Mouse (Mus musculus): Measurements from ENCODE around the gene Dgcr6. TPM values are rescaled to one million over a fixed set of nuclear protein-coding genes. Genes with fewer than 3 reads are reported as not detected.
"Not testable (repeated sequence)": the region's sequence is repeated elsewhere in the genome, so short reads cannot be mapped to it uniquely, and the experiment has no call there.

Dgcr6 gene
- 10 to 100 TPM; 71.2 to 76.7 TPM for total RNA-seq (2021)
- long read RNA-seq, transcript Dgcr6-206 (5 exons, 1,086 nt): major isoform, 43 of 74 reads
- long read RNA-seq, transcript Dgcr6-201 (5 exons, 1,050 nt): minor isoform, 15 of 74 reads
- long read RNA-seq, partial matches to known transcripts: 10 of 74 reads
- long read RNA-seq, other reads (novel, unspliced or antisense): 6 of 74 reads

DNA sequence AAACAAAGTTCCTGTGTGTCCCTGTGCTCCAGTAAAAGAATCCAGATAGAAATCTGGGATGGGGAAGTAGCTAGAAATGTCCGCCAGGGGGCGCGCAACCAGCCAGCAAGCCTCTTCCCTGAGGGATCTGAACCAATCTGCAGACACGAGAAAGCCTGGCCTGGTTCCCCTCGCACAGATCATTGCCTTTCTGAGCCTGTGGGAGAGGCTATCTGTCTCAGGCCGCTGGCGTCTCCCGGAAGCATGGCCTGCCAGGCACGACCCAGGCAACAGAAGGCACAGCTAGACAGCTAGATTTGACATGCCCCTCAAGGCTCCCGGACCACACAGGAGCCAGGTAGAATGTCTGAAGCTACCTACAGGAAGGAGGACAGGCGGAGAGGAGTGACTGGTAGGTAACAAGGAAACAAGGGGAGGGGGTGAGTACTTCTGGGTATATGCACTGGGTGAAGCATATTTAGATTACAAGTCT lies at the start of gene Dgcr6:
Gene Dgcr6 (plus strand): TSS at position 130 of the 472 bp plus-strand sequence.
- peak; percentile 70 to 90 for DNase-seq (ENCODE audit: low spot score in 2 of 2)

DNA sequence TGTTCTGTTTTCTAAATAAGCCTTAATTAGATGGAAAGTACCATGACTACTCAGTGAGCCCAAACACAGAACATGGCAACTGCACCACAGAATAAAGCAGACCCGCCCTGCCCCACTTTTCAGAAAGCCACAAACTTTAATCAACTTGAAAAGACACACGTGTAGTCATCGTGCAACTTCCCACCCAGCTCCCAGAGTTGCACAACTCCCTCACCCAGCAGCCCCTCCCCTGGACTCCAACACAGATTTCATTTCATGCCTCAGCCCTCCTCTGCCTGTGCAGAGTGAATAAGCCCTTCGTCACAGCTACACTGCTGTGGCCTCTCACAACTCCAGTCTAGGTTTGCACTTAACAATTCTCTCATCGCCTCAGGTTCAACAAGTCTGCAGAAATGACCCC lies 48.1 kb upstream of the Dgcr6 start:
- DNase-seq (ENCODE audit: low spot score in 2 of 2): no peak

DNA sequence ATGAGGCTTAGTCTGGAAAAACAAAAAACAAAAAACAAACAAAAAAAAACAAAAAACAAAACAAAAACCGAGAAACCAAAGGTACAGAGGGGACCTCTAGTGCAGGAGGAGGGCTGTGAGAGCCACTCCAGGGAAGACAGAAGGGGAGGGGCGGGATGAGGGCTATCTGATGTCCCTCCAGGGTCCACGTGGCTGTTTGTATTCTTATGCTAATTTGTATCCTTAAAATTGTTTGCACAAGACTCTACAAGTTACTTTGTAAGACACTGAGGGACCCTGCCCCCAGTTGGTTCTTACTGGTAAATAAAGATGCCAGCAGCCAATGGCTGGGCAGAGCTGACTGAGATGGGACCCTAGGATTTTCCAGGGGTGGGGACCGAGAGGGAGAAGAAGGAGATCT lies 45.6 kb upstream of the Dgcr6 start:
- DNase-seq (ENCODE audit: low spot score in 2 of 2): no peak

DNA sequence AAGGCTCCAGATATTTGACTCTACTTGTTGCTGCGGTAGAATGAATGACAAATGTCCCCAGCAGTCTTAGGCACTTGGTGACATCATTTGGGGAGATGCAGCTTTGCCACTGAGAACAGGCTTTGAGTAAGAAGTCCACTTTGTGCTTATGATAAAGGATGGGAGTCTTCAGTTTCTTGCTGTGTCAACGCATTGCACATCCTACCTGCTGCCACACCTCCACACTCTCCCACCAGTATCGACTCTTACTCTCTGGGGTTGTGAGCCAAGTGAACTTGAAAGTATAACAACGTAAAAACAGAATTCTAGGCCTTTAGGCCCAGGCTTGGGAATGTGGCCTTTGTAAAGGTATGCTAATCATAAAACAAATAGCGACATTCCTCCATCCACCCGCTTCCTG lies 41.6 kb upstream of the Dgcr6 start:
- DNase-seq (ENCODE audit: low spot score in 2 of 2): no peak

DNA sequence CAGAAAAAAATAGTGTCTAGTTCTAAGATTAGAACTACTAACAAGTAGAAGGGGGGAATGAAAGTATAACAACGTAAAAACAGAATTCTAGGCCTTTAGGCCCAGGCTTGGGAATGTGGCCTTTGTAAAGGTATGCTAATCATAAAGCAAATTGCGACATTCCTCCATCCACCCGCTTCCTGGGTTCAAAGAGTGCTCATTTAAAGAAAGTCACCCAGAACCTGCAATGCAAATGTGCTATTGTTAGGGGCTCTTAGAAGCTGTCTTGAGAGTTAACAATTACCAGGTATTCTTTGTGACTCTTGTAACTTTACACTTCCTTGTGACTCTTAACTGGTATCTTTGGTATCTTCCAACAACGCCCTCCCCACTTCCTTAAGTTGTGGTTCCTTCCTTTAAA lies 36.2 kb upstream of the Dgcr6 start:
- DNase-seq (ENCODE audit: low spot score in 2 of 2): not testable (repeated sequence)

DNA sequence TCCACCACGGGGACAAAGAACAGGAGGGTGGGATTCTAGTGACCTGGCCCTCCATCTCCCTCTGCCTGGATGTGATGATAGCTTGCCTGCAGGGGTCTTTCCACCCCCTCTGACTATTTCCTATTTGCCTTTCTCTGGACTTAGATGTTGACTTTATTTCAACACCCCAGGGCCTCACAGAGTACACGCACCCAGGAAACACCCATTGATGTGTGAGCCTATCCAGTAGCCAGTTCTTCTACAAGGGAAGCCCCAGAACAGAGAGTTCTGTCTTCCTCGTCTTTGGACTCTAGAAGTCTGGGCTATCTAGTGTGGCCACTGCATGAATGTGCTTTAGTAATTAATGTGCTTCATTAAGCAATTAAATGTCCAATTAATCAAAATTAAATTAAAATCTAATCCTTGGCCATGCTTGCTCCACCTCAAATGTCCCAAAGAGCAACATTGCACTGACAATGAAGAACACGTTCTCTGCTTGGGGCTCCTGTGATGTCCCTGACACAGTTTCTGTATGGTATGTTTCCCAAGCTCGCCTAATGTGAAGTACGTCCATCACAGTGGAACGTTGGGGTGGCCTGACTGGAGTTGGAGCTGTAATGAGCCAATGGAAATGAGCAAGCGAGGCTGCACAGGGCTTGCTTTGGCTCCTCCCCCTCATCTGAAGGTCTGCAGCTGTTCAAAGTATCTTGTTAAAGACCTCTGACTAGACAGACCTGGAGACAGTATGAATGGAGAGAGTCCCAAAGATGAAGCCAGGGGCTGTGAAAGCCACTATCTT lies 29.7 kb upstream of the Dgcr6 start:
- no peak for DNase-seq (ENCODE audit: low spot score in 2 of 2)

DNA sequence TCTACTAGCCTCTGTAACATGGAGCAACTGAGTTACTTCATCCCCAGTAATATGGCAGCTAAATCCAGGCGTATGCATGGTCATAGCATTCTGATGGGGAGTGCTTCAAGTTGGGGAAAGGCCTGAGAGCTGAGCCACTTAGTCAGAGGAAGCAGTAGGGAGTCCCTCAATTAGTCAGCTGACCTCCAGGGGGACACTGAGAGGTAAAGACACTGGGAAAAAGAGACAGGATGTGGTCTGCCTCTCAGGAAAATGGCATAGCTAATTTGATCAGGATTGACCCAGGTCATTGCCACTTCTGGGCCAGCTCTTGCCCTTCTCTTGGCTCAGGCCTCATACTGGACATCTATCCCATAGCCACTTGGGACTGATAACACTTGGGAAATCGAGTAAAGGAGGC lies 25.3 kb upstream of the Dgcr6 start:
- DNase-seq (ENCODE audit: low spot score in 2 of 2): no peak

DNA sequence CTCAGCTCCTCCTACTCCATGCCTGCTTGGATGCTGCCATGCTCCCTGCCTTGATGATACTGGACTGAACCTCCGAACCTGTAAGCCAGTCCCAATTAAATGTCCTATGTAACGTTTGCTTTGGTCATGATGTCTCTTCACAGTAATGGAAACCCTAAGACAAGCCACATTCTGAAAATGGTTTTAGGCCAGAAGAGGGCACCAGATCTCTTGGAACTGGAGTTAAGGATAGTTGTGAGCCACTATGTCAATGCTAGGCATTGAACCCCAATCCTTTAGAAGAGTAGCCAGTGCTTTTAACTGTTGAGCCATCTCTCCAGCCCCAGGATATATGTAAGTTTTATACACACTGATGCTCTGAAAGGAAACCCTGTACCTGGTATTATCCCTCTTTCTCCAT lies 20.9 kb upstream of the Dgcr6 start:
- DNase-seq (ENCODE audit: low spot score in 2 of 2): peak in 1 of 2 experiments; percentile 54

DNA sequence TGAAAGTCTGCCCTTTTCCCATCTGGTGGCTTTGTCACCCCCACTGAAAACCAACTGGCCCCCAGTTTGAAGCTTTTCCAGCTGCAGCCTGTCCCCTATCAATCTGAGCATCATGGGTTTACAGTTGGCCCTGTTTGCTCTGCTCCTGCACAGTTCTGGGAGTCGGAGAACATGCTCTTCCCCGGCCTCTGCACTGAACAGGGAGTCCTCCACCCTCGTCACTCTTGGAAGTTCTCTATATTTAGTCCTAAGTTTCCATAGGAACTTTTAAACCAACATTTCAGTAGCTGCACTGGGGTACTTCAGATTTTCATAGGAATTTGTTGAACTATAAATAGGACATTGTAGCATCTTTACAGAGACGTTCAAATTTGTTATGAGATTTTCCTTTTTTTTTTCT lies 19.4 kb upstream of the Dgcr6 start:
- peak in 1 of 2 experiments; percentile 38 for DNase-seq (ENCODE audit: low spot score in 2 of 2)

DNA sequence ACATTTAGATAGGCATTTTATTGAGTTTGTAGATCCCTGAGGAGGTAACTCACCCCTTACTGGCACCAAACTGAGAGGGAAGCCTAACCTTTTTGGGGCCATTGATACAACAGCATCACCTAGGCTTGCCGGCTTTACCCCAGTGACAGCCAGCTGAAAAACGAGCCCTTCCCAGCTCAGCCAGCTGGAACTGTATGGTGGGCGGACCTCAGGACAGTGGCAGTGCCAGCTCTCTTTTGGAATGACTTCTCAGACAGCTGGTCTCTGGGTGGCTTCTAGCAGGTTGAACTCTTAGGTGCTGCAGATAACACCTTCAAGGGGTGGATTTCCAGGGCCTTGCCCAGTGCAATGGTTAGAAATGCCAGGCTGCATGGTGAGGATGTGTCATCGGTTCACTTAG lies 18.4 kb upstream of the Dgcr6 start:
- no peak for DNase-seq (ENCODE audit: low spot score in 2 of 2)

DNA sequence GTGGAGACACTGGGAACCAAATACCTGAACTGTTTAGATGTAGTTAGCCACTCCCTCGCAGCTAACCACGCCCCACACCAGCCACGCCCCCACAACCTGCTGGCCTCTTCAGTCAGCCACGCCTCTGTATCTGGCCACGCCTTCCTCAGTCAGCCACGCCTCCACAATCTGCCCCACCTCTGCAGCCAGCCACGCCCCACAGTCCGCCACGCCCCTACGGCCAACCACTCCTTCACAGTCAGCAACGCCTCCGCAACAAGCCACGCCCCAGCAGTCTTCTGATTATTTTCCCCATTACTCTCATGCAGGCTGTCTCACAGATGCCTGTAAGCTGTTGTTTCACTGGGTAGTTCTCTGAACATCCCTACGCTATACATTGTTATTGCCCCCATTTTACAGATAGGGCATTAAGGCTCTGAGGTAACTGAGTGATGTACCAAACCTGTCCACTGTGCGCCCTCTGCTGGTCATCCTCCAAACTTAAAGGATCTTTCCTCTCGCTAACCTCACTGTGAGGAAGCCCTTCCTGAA lies 16.2 kb upstream of the Dgcr6 start:
- DNase-seq (ENCODE audit: low spot score in 2 of 2): peak in 1 of 2 experiments; percentile 69

DNA sequence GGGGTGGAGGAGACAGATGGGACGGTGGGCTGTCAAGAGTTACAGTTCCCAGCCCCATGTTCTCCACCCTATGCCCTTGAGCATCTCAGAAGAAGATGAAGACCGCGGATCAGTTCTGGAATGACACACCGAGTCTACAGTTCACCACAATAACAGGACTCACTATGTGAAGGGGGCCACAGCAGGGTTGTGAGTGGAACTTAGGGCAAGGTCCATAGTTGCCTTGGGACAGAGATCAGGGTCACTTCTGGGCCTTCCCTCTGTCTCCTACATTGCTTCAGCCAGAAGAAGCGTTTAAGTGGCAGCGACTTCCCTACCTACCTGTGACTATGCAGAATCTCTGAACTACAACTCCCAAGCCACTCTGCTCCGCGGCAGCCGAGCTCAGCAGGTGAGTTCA lies 15.6 kb upstream of the Dgcr6 start:
- DNase-seq (ENCODE audit: low spot score in 2 of 2): no peak

DNA sequence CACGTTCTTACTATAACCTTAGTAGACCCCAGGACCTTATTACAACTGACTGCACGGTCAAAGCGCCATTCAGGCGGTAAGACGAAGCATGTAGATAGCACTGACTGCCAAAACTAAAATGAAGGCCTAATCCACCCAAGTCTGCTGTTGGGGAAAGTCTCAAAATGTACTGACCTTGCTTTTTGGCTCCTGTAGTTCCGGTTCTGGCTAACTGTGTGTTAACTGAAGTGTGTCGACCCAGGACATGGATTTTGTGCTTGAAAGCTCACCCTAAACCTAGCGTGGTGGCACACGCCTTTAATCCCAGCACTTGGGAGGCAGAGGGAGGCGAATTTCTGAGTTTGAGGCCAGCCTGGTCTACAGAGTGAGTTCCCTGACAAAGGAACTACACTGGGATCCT lies 7.7 kb upstream of the Dgcr6 start:
- DNase-seq (ENCODE audit: low spot score in 2 of 2): no peak

DNA sequence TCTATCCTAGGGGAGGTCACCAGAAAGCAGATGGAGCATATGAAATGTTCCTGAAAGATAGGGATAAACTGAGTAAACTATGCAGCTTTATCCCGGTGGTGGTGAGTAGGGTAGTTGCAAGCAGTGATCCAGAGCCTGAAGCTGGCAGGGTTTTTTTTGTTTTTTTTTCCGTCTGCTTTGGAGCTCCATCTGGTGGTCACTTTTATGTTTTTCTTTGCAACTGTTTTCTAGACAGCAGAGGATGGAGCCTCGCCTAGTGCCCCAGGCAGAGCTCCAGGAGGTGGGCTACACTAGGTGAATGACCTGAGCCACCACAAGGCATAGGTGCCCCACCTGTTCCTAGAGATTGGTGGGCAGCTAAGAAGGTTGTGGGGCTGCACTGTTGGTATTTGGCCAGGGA lies 5.0 kb upstream of the Dgcr6 start:
- DNase-seq (ENCODE audit: low spot score in 2 of 2): peak in 1 of 2 experiments; percentile 62

DNA sequence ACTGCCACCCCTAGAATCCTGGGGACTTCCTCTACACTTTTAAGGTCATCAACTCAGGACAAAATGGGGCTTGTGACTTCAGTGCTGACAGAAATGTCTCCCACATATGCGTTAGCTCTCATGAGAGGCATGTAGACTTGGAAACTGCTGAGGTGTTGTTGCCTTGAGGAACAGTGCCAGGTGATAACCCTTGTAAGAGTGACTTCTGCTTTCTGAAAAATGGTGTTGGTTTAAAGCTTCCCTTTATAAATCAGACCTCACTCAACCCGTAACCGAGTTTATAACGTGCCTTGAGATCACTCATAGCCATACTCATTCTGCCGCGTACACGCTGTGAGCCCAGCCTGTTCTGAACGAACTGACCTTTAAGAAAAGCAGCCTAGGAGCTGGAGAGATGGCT lies 4.6 kb upstream of the Dgcr6 start:
- no peak for DNase-seq (ENCODE audit: low spot score in 2 of 2)

DNA sequence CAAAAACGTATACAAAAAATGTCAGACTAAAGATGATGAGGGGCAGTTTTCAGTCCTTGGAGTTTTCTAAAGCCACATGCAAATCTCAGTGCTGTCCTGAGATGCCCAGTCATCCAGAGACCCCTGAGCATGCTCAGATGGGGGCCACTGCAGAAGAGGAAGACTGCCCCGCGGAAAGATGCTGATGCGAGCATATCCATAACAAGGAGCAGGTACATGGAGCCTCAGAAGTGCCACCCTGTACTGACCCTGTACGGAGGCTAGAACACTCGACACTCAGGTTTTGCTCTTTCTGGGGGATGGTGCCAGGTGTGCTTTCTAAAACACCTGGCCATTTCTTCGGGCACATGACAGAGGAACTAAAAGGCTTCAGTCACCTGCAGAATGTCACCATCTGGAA lies 338 bp upstream of the Dgcr6 start:
- DNase-seq (ENCODE audit: low spot score in 2 of 2): no peak

DNA sequence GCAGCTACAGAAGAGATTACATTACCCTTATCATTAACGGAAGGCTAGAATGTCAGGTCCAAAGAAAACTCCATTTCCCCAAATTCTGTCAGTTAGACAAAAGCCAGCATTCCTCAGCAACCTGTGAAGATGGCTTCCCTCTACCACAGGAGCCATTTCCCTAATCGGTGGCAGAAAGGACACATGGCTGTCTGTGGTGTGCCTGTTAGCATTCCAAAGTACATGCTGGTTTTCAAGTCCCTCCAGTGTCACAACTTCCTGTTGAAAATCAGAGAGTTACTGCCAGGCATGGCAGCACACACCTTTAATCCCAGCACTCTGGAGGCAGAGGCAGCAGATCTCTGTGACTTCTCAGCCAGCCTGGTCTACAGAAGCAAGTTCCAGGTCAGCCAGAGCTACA lies 3.6 kb downstream of the Dgcr6 start:
- no peak for DNase-seq (ENCODE audit: low spot score in 2 of 2)

DNA sequence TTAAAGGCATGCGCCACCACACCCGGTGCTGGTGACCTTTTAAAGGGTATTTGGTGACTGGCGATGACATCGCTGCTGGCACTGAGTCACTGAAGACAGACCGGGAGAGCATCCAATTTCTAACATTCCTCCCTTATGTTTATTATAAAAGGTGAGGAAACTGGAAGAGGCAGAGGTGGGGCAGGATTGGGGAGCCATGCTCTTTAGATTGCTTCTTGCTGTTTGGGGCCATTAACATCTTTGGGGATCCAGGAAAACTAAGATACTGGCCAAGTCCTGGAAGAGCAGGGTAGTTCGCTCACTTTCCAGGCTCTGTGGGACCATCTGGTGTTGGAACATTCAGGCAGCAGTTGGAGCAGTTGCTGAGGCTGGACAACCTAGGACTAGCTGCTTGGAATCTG lies 5.7 kb downstream of the Dgcr6 start:
- no peak for DNase-seq (ENCODE audit: low spot score in 2 of 2)

DNA sequence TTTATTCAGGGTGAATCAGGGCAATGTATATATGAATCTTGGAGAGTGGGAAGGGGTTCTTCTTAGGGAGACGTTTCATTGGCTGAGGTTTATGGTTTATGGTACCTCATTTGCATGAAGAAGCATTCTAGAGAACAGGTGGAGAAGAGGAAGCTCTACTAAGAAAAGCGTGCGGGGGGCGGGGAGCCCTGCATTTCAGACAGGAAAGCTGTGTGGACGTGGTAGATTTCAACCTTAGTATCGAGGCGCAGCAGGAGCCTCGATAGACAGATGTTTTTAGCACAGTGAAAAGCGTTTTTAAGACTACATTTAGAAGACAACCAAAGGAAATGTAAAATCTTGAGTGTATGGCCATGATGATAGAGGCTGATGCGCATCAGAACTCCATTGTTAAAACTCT lies 6.6 kb downstream of the Dgcr6 start:
- no peak for DNase-seq (ENCODE audit: low spot score in 2 of 2)

DNA sequence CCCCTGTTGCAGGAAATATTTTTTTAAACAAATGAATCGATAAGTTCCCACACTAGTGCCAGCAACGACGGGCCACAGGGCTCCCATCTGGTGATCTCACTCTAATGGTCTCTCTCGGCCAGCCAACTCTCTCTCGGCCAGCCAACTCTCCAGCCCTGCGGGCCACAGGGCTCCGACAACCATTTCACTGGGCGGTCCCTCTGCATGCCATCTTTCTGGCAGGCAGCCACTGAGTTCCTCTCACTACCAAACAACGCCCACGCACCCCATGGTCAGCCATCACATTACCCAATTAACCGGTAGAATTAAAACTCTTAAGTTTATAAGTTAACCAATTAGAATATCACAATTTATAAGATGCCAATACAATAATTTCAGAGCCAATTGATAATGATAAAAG lies 8.5 kb downstream of the Dgcr6 start:
- peak in 1 of 2 experiments; percentile 37 for DNase-seq (ENCODE audit: low spot score in 2 of 2)

DNA sequence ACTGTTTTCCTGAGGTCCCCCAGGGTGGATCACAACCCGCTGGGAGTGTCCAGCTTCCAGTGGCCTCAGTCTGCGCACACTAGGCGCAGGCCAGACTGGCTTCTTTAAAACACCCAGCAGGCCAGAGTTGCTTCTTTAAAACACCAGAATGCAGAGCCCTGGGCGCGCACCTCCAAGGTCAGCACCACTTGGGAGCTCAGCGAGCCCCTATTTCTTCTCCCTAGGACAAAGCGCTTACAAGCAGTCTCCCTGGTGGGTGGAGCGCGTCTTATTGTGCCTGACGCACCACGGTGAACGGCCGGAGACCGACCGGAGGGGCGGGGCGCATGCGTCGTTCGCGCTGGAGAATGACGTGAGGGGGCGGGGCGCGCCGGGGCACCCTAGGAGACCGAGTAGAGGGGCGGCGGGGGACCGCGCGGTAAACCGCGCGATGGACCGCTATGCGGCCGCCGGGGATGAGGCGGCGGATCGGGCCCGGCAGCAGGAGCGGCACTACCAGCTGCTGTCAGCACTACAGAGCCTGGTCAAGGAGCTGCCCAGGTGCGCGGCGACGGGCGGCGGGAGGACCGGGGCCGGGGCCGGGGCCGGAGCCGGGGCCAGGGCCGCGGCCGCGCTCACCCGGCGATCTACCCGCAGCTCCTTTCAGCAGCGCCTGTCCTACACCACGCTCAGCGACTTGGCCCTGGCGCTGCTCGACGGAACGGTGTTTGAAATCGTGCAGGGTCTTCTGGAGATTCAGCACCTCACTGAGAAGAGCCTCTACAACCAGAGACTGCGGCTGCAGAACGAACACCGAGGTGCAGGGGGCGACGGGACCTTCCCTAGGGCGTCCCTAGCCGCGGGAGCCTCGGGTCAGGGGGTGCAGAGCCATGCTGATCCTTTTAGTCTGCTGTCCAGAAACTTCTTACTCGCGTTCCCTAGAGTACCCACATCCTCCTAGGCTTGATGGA lies 13.7 kb downstream of the Dgcr6 start:
- DNase-seq (ENCODE audit: low spot score in 2 of 2): peak; percentile 90 to 96
